Mouse (Mus musculus): ENCODE measurements at regions not wholly inside any gene's neighbourhood (a gene's known extent, or its start where the extent isn't known, plus 50 kb on each side); places are given as distances from the start of the nearest gene placed in this dataset.

DNA sequence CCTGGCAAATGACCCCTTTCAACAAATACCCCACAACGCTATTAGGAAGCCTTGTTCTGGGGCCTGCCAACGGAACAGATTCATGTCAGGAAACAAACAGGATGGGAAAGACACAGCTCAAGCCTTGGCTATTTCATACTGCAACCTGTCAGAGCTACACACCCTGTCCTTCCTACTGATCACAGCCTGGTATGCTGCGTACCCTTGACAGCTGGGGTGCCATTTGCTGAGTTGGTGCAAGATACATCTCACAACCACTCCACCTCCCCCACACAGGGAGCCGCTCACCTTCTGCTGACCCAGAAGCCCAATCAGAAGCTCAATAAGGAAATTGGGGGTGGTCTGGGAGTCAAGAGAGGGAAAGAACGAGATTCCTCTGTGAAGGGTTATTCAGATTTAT is 350.7 kb upstream of the Gm10131 start:
- Histone ChIP-seq H3K4me3 (no peak overlapping the region), H3K9me3 (no peaks in the 10 kb centered on the region), H3K27me3 (no peaks in the 10 kb centered on the region), H3K4me2 (replicated peaks) (no peak overlapping the region), H3K27ac (replicated peaks) (no peak overlapping the region), H3K4me1 (no peaks in the 10 kb centered on the region), H3K9ac (replicated peaks) (no peak overlapping the region), H3K36me3 (no peaks in the 10 kb centered on the region)
- WGBS: 85% methylated on average over 5 of the region's 5 CpGs
- ATAC-seq (ENCODE audit: low FRiP score, low read depth): no peak

DNA sequence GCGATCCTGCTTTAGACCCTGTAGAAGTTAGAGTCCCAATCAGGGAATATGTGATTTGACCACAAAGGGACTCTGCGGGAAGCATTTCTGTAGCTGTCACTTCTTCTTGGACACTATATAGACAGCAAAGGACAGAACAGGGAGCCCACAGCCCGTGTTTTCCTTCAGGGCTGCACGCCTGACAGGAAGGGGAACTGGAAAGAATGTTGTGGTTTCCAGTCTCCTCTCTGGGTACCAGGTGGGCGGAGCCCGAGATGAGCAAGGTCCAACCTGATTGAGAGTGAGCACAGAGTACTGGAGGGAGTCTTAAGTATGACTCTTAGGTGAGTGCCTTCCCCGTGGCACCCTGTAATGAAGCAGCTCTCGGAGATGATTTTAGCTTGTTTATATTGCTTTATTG is 346.8 kb upstream of the Gm10131 start:
- Histone ChIP-seq H3K9me3 (no peaks in the 10 kb centered on the region), H3K4me3 (no peak overlapping the region), H3K36me3 (no peaks in the 10 kb centered on the region), H3K4me2 (replicated peaks) (no peak overlapping the region), H3K4me1 (no peaks in the 10 kb centered on the region), H3K9ac (replicated peaks) (no peak overlapping the region), H3K27me3 (no peaks in the 10 kb centered on the region), H3K27ac (replicated peaks) (no peak overlapping the region)
- WGBS: 93% methylated on average over 8 of the region's 8 CpGs
- ATAC-seq (ENCODE audit: low FRiP score, low read depth): no peak

DNA sequence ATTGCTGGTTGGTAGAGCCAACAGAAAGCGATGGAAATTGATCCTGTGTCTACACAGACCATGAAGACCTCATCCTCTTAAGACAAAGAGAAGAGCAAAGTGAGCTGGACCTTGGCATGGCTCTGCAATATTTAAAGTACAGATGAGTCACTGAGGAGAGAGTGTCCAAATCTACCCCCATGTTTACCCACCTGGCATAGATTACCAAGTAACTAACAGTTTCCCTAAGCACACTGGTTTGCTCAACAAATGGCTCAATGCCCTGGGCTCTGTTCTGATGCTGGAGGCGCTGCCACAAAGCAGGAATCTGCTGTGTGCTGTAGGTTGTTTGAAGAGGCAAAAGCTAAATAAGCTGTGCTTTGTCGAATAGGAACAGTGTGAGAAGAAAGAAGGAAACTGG is 345.0 kb upstream of the Gm10131 start:
- WGBS: 61% methylated on average over 3 of the region's 3 CpGs
- peaks cover 5% of the 10 kb centered on the region; the same call in 1 of the 2 replicates for H3K4me1 ChIP-seq

DNA sequence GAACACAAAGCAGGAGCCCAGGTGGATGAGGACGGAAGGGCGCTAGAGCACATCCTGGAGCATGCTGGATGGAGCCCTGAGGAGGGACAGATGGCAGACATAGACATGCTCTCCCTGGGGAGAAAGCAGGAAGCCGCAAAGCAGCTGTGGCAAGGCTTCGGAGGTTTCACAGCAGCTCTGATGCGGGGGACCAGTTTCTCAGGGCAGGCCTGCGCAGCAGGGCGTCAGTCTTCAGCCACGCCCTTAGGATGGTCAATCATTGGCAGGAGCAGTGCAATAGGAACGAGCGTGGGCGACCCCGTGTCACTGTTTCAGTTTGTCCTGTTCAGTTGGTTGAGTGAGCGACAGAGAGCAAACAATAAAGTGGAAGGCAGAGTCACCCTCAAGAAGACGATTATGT is 343.8 kb upstream of the Gm10131 start:
- no peaks in the 10 kb centered on the region for H3K27me3 ChIP-seq
- H3K9ac ChIP-seq (replicated peaks): no peak overlapping the region
- no peaks in the 10 kb centered on the region for H3K36me3 ChIP-seq
- peaks cover 9% of the 10 kb centered on the region for H3K4me1 ChIP-seq
- no peaks in the 10 kb centered on the region for H3K9me3 ChIP-seq
- 86% methylated on average over 14 of the region's 14 CpGs for WGBS
- no peak overlapping the region for H3K4me3 ChIP-seq
- no peak overlapping the region for H3K27ac ChIP-seq (replicated peaks)
- no peak for ATAC-seq (ENCODE audit: low FRiP score, low read depth)
- H3K4me2 ChIP-seq (replicated peaks): no peak overlapping the region

More for the DNA sequence above, 345.0 kb upstream of the Gm10131 start:
- Histone ChIP-seq H3K9me3 (no peaks in the 10 kb centered on the region), H3K36me3 (no peaks in the 10 kb centered on the region), H3K4me2 (replicated peaks) (no peak overlapping the region), H3K9ac (replicated peaks) (no peak overlapping the region), H3K27me3 (no peaks in the 10 kb centered on the region), H3K4me3 (no peak overlapping the region), H3K27ac (replicated peaks) (no peak overlapping the region)
- ATAC-seq (ENCODE audit: low FRiP score, low read depth): no peak

DNA sequence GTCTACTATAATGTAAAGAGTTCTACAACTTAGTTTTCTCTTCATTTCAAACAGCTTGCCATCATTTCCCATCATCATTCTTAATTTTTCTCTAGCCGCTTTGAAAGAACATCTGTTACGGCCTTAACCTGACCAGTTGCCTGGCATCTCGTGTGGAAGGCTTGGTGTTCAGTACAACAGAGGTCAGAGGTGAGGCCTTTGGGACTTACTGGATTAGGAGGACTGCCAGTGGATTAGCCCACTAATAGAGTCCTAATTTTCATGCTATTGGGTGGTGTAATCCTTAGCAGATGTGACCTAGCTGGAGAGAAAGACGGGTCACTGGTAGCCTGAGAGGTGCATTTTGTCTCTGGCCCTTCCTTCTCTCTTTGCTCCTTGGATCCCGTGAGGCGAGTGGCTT is 341.3 kb upstream of the Gm10131 start:
- WGBS: 61% methylated on average over 6 of the region's 6 CpGs

DNA sequence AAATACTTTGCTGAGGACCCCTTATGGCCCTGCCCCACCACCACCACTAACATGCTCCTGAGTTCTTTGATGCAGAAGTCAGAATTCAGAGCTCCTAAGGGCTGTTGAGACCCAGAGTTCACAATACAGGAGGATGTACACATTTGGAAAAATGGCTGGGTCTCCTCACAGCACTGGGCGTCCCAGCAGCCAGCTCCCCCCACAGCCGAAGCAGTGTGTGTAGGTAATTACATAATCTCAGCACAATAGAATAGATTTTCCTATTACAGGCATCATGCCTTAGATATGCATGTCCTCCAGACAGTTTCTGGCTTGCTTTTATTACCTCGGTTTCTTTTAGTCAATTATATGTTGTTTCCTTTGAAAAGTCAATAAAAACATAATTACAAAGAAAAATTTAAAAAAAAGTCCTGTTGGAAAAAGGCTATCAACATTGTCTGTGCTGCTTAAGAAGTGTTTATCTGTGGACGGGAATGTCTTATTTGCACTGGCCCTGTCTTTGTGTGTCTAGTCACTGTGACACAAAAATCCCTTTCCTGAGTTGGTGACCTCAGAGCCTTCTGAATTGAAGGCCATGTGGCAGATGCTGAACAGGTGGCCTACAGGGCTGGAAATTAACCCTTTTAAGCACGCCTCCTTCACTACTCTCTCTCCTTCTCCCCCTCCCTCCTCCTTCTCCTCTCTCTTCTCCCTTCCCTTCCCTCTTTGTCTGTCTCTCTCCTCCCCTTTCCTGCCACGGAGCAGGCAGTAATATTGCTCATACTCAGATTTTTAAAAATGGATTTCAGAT is 339.9 kb upstream of the Gm10131 start:
- no peak overlapping the region for H3K9ac ChIP-seq (replicated peaks)
- H3K4me1 ChIP-seq: peaks cover 17% of the 10 kb centered on the region
- H3K9me3 ChIP-seq: no peaks in the 10 kb centered on the region
- H3K36me3 ChIP-seq: no peaks in the 10 kb centered on the region
- no peaks in the 10 kb centered on the region for H3K27me3 ChIP-seq
- H3K4me3 ChIP-seq: no peak overlapping the region
- WGBS: 19% methylated on average over 6 of the region's 6 CpGs
- no peak overlapping the region for H3K4me2 ChIP-seq (replicated peaks)
- H3K27ac ChIP-seq (replicated peaks): no peak overlapping the region
- ATAC-seq (ENCODE audit: low FRiP score, low read depth): peak; percentile 61

More for the DNA sequence above, 341.3 kb upstream of the Gm10131 start:
- Histone ChIP-seq H3K27me3 (no peaks in the 10 kb centered on the region), H3K4me1 (peaks cover 16% of the 10 kb centered on the region), H3K36me3 (no peaks in the 10 kb centered on the region), H3K4me3 (no peak overlapping the region), H3K9ac (replicated peaks) (no peak overlapping the region), H3K4me2 (replicated peaks) (no peak overlapping the region), H3K27ac (replicated peaks) (no peak overlapping the region), H3K9me3 (no peaks in the 10 kb centered on the region)
- ATAC-seq (ENCODE audit: low FRiP score, low read depth): no peak

DNA sequence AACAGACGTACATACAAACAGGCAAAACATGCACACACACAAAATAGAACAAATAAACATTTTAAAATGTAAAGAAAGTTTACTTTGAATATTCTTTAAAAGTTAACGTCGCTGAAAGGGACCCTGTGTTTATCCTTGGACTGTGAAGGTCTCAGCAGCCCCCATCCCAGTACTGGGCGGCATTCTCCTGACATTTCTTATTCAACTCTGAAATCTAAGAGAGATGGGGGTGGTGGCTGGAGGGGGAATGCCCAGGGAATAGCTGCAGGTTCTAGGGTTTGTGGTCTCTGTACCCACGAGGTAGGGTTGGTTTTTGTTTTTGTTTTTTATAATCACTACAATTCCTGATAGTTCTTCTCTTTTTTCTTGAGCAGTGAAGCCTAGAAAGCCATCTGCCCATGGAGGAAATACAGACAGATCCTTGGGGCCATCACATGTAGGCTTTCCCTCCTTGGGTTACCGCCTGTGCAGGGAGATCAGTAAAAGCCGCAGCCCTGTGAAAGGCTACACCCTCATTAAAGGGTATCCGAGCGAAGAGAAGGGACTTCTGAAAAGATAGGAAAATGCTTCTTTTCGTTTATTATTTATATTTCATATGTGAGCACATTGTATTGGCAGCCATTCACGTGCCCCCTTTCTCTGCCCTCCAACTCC is 338.0 kb upstream of the Gm10131 start:
- H3K4me2 ChIP-seq (replicated peaks): no peak overlapping the region
- H3K27me3 ChIP-seq: no peaks in the 10 kb centered on the region
- H3K36me3 ChIP-seq: no peaks in the 10 kb centered on the region
- no peaks in the 10 kb centered on the region for H3K9me3 ChIP-seq
- no peak overlapping the region for H3K9ac ChIP-seq (replicated peaks)
- peaks cover 17% of the 10 kb centered on the region for H3K4me1 ChIP-seq
- WGBS: 87% methylated on average over 11 of the region's 11 CpGs
- ATAC-seq (ENCODE audit: low FRiP score, low read depth): no peak
- no peak overlapping the region for H3K4me3 ChIP-seq
- H3K27ac ChIP-seq (replicated peaks): no peak overlapping the region

DNA sequence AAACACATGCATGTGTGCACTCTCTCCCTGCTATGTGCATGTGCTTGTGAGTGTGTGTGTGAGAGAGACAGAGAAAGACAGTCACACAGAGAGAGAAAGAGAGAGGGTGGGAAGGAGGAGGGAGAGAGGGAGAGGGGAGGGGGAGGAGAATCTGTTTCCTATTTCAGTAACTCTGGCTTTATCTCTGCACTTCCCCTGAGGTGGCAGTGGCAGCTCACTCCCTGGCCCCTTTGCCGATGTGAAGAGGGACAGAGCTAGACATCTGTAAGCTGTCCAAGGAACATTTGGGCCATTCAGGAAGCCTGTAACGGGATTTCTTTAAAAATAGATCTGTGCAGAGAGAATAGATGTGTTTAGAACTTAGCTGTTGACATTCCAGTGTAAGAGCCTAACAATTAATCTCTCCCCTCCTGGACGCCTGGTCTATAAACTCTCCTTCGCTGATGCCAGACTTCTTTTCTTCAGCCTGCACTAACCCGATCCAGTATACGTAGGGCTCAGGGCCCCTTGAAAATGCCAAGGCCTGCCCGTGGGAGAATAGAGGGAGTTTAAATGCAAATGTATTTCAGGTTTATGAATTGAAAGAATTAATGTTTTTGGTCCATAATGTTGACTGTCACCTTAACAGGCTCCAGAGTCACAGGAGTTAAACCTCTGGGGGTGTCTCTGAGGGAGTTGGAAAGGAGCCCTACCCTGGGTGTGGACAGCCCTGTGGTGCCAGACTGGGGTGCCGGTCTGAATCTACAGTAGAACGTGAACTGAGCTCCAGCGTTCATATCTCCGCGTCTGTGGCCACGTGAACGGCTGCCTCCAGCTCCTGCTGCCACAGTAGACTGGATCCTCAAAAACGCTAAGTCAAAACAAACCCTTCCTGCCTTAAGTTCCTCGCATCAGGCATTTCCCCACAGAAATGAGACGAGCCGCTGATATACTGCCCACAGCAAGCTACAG is 336.6 kb upstream of the Gm10131 start:
- peaks cover 17% of the 10 kb centered on the region for H3K4me1 ChIP-seq

DNA sequence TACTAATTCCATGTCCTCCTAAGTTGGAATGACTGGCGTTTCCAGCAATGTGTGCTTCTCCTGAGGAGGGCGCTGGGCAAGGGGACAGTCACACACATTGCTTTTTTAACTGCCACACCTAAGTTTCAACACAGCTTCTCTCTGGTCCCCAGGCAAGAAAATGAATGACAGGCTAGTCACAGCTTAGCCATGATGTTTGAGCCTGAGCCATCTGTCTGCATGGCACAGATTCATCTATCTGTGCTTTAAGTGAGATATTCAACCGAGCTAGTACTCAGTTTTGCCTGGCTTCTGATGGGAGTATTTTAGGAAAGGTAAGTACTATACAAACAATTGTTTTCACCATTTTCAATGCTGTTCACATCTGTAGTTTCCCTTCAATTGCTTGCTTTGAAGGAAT is 331.2 kb upstream of the Gm10131 start:
- no peak for ATAC-seq (ENCODE audit: low FRiP score, low read depth)
- H3K27me3 ChIP-seq: no peaks in the 10 kb centered on the region
- H3K4me1 ChIP-seq: peaks cover under 1% of the 10 kb centered on the region; the same call in 1 of the 2 replicates
- H3K4me2 ChIP-seq (replicated peaks): no peak overlapping the region
- no peak overlapping the region for H3K9ac ChIP-seq (replicated peaks)
- WGBS: 84% methylated on average over 3 of the region's 3 CpGs
- no peaks in the 10 kb centered on the region for H3K36me3 ChIP-seq
- no peak overlapping the region for H3K4me3 ChIP-seq
- no peaks in the 10 kb centered on the region for H3K9me3 ChIP-seq
- no peak overlapping the region for H3K27ac ChIP-seq (replicated peaks)

More for the DNA sequence above, 336.6 kb upstream of the Gm10131 start:
- Histone ChIP-seq H3K4me2 (replicated peaks) (no peak overlapping the region), H3K27me3 (no peaks in the 10 kb centered on the region), H3K4me3 (no peak overlapping the region), H3K36me3 (no peaks in the 10 kb centered on the region), H3K27ac (replicated peaks) (no peak overlapping the region), H3K9ac (replicated peaks) (no peak overlapping the region), H3K9me3 (no peaks in the 10 kb centered on the region)
- no peak for ATAC-seq (ENCODE audit: low FRiP score, low read depth)
- WGBS: 60% methylated on average over 18 of the region's 18 CpGs

DNA sequence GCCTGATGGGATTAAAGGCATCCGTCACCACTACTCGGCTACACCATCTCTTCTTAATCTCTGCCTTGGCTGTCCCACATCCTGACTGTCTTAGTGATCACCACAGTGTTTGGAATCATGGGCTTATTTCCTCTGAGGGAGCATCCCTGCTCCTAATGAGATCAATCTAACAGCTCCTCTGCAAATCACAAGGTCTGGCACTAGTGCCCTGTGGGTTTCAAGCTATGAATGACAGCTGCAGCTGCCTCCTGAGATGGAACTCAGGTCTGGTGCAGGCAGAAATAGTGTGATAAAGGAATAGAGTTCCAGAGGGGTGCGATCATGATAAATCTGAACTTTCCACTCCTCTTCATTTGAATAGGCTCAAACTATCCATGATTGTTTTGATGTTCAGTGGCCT is 330.2 kb upstream of the Gm10131 start:
- Histone ChIP-seq H3K4me1 (no peaks in the 10 kb centered on the region), H3K4me3 (no peak overlapping the region), H3K27ac (replicated peaks) (no peak overlapping the region), H3K36me3 (no peaks in the 10 kb centered on the region), H3K4me2 (replicated peaks) (no peak overlapping the region), H3K27me3 (no peaks in the 10 kb centered on the region), H3K9ac (replicated peaks) (no peak overlapping the region), H3K9me3 (no peaks in the 10 kb centered on the region)
- ATAC-seq (ENCODE audit: low FRiP score, low read depth): no peak
- 59% methylated on average over 3 of the region's 3 CpGs for WGBS

DNA sequence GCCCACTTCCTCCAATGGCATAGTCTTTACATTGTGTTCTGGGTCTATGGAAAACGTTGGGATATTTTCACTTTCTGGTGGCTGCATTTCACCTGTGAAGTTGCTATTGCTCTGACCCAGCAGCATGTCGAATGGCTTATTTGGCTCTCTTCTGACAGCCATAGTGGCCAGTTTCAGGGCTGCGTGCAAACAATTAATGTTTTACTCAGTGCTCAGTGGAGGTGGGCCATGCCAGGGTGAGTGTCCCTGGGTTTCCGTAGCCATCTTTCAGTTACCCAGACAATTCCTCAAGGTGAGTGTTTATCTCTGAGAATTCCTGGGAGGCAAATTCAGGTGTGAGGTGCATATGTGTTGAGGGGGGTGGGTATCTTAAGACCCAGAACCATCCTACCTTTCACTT is 329.2 kb upstream of the Gm10131 start:
- no peak overlapping the region for H3K9ac ChIP-seq (replicated peaks)
- no peak overlapping the region for H3K4me3 ChIP-seq
- H3K4me1 ChIP-seq: no peaks in the 10 kb centered on the region
- no peak overlapping the region for H3K4me2 ChIP-seq (replicated peaks)
- no peaks in the 10 kb centered on the region for H3K9me3 ChIP-seq
- no peak overlapping the region for H3K27ac ChIP-seq (replicated peaks)
- 92% methylated on average over 4 of the region's 4 CpGs for WGBS
- H3K36me3 ChIP-seq: no peaks in the 10 kb centered on the region
- no peaks in the 10 kb centered on the region for H3K27me3 ChIP-seq
- no peak for ATAC-seq (ENCODE audit: low FRiP score, low read depth)

DNA sequence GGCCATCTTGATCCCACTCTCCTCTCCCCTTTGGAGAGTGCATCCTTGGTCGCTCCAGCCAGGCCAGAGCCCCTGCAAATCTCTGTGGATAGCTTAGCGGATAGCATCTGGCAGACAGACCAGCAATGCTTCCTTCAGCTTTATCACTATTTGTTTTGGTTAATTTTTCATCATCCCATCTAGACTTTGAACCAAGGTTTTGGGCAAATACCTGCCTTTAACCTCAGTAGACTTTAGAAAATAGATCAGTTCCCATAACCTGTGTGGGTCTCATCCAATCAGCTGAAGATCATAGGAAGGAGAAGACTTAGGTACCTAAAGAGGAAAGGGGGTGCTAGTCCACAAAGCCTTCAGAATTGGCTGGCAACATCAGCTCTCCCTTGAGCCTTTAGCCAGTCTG is 327.2 kb upstream of the Gm10131 start:
- Histone ChIP-seq H3K36me3 (no peaks in the 10 kb centered on the region), H3K4me2 (replicated peaks) (no peak overlapping the region), H3K27ac (replicated peaks) (no peak overlapping the region), H3K27me3 (no peaks in the 10 kb centered on the region), H3K4me3 (no peak overlapping the region), H3K9ac (replicated peaks) (no peak overlapping the region), H3K4me1 (no peaks in the 10 kb centered on the region), H3K9me3 (no peaks in the 10 kb centered on the region)
- WGBS: 91% methylated on average over 2 of the region's 2 CpGs
- no peak for ATAC-seq (ENCODE audit: low FRiP score, low read depth)

Measured in midbrain, embryonic 12.5 days (tissue).